Mouse (Mus musculus) ovary, postnatal 14 days (tissue): ENCODE measurements around the gene Fmo5.

Experiments used
- DNase-seq: peaks from one replicate; pipeline ENCODE4 v3.0.0; 2022; ENCODE audit warnings: low spot score

Gene Fmo5

GRCm38 (mm10) chr3:97631258-97631860, 2.8 kb downstream of the Fmo5 start:
- DNase-seq: no peak

GRCm38 (mm10) chr3:97633456-97633855, 4.9 kb downstream of the Fmo5 start:
- DNase-seq: no peak

DNA sequence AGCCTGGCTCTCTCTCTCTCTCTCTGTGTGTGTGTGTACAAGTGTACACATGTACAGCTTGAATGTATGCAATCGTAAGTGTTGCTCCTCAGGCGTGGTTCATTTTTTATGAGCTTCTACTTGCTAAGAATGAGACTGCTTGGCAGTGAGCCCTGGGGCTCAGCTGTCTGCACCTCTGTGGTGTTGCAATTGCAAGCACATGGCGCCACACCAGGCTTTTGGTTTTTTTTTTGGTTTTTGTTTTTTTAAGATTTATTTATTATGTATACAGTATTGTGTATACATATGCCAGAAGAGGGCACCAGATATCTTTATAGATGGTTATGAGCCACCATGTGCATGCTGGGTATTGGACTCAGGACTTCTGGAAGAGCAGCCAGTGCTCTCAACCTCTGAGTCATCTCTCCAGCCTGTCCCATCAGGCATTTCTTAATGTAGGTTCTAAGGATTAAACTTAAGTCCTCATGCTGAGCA, 5.7 kb downstream of the Fmo5 start:
- DNase-seq: no peak

- no peak for DNase-seq
Observed at GRCm38 (mm10) chr3:97641396-97641795, 12.8 kb downstream of the Fmo5 start.

GRCm38 (mm10) chr3:97642001-97642400, 13.4 kb downstream of the Fmo5 start:
- no peak for DNase-seq

- no peak for DNase-seq
Observed at GRCm38 (mm10) chr3:97648518-97648917, 19.9 kb downstream of the Fmo5 start.

DNA sequence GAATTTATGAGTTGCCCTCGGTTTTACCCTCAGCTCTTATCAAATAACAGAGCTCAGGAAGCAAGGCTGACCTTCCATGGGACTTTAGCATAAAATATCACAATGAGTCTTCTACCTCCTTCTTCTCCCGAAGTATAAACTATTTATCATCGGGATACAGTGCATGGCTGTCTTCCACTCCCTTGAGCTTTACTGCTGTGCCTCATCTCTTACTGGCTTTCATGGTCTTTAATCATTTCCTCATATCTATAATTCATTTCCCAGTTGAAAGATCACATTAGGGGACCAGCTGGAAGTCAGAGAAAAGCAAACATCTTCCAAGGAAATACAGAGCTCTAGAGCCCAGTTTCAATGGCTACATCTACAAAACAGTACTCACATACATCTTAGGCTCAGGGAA, 20.4 kb downstream of the Fmo5 start:
- no peak for DNase-seq

- no peak for DNase-seq
Observed at GRCm38 (mm10) chr3:97649469-97649868, 20.9 kb downstream of the Fmo5 start.

- no peak for DNase-seq
Observed at GRCm38 (mm10) chr3:97651604-97652003, 23.0 kb downstream of the Fmo5 start.

- DNase-seq: no peak
Observed at GRCm38 (mm10) chr3:97653781-97654180, 25.2 kb downstream of the Fmo5 start.

- no peak for DNase-seq
Observed at GRCm38 (mm10) chr3:97654901-97655300, 26.3 kb downstream of the Fmo5 start.

DNA sequence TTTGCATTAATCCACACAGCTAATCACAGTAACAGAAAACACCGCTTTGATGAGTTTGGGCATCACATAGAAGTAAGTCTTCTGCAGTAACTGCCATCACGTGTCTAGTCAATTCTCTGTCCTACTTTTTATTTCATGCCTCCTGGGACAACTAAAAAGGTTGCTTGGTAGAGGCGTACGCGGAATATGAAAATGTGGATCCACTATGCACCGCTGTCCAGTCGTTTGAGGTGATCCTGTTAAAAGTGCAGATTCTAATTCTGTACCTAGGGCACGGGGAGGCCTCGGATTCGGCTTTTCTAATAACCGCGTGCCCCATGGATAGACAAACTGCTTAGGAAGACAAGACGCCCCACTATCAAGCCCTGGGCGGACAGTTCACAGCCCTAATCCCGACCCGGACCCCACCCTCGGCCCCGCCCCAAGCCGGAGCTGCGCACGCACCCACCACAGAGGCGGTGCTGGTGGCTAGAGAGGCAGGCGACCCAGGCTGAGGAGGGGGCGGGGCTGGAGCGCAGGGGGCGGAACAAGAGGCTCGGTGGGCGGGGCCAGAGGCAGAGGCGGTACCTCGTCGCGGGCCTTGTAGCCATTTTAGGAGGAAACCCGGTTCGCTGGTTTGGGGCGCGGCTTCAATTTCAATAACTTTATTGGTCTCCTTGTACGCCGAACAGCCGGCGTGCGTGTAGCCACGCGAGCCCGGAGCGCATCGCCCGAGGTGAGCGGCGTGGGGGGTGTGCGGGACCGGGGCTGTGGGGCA, 29.2 kb downstream of the Fmo5 start, which contains the start of gene Prkab2:
Gene Prkab2 (plus strand): TSS at position 539 of the 757 bp plus-strand sequence.
- peak; percentile 98 for DNase-seq

DNA sequence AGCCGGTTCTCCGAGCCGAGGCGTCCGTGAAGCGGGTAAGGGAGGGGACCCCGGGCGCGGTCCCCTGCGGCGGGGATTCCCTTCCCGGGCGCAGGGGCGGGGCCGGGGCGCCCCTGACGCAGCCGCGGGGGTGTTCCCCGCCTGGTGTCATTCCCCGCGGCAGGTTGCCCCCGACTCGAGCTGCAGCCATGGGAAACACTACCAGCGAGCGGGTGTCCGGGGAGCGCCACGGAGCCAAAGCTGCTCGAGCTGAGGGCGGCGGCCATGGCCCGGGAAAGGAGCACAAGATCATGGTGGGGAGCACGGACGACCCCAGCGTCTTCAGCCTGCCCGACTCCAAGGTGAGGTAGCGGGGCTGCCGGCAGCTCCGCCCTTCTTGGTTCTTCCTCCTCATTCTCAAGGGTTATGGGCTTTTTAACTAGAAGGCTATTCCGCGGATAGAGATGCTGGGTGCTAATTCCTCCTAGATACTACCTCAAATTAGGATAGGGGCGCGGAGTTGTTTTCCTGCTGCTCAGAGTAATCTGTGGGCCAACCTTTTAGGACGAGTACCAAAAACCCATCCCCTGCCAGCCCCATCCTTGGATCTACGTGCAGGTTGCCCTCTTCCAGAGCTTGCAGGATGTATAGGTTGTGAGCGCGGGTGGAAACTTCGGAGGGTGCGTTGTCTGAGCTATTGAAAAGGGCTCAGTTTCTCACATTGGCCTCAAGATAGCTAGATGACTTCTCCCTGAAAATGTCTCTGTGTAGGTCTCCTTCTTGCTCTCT, 30.0 kb downstream of the Fmo5 start:
- no peak for DNase-seq

DNA sequence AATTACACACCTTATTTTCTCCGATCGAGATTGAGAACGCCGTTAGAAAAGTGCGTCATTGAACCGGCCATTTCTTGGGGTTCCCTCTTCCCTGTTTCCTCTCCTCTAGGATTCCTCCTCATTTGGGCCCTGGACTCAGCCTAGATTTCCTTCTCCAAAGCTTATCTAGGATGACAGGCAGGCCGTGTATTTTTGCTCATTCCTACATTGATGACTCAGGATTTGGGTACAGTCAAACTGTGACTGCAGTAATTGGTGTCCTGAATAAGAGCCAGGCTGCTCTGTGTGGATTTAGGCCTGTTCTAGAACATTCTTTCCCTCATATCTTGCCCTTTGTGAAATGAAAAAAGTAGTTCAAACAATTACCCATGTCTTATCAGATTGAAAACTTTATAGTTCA, 31.1 kb downstream of the Fmo5 start:
- DNase-seq: no peak

- DNase-seq: no peak
Observed at GRCm38 (mm10) chr3:97661206-97661605, 32.6 kb downstream of the Fmo5 start.

- no peak for DNase-seq
Observed at GRCm38 (mm10) chr3:97665525-97665924, 36.9 kb downstream of the Fmo5 start.

DNA sequence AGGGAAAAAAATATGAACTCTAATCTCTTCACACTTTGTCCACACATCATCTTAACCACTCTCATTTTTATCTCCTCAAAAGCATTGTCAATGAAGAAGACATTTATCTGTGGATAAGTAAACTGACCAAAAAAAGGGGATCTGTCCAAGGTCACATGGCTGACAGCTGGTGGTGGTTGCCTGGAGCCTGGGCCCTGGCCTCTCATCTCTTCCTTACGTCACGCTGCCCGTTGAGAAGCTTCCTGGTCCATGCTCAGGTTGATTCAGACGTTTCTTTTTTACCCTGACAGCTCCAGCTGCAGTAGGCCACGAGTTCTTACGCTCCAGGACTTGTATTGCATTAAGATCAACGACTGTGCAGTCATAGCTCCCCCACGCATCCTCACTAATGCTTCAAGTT, 37.5 kb downstream of the Fmo5 start:
- DNase-seq: no peak

DNA sequence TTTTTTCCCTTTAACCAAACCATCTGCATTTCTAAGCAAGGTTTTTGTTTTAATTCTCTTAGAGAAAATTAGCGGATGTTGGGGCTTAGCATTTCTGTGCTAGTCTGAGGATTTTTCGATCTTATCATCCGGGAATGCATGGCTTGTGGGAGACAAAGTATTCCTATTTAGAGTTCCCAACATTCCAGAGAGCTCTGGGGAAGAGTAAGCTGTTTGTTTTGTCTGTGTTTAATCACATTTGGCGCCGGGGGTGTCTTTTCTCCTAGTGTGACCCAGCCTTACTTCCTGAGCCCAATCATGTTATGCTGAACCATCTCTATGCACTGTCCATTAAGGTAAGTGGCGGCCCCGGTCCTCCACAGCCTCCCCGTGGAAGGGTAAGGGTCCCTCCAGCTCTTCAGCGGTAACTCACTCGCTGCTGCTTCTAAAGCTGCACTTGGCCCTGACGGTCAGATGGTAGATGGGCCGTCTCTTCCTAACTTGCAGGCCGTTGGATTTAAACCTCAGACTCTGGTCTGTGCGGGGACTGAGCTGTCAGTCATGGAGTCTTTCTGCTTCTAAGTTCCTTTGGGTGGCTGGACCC, 38.6 kb downstream of the Fmo5 start:
- DNase-seq: no peak

DNA sequence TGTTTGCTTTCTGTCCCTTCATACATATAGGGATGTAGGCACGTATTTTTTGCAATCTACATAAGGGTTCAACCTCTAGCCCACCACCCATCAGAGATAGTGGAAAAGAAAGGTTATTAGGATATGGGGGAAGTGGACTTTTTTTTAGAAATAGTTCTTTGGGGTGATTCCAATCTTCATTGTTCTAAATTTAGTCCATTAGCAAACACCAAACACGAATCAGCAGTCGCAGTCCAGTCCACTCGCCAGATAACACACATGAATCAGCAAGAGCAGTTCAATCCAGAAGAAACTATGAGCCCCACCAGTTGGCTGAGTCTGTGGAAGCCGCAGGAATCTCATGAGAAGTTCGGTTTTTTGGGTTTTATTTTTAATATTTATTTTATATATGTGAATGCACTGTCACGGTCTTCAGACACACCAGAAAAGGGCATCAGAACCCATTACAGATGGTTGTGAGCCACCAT, 46.1 kb downstream of the Fmo5 start, which contains the start of gene Gm17651:
Gene Gm17651 (minus strand): TSS at position 51 of the 467 bp plus-strand sequence.
- no peak for DNase-seq

DNA sequence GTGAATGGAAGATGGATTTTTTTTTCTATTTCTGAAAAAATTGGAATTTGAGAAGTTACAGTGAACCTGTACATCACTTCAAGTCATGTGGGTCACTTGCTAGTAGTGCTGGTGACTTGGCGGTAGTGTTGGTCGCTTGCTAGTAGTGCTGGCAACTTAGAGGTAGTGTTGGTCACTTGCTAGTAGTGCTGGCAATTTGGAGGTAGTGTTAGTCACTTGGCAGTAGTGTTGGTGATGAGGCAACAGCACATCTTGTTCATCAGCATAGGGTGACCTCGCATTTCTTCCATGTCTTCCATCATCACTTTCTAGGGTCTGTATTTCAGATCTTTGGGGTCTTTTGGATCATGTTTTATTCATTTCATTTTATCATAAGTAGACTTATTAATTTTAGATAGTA, 47.5 kb downstream of the Fmo5 start:
- DNase-seq: no peak

DNA sequence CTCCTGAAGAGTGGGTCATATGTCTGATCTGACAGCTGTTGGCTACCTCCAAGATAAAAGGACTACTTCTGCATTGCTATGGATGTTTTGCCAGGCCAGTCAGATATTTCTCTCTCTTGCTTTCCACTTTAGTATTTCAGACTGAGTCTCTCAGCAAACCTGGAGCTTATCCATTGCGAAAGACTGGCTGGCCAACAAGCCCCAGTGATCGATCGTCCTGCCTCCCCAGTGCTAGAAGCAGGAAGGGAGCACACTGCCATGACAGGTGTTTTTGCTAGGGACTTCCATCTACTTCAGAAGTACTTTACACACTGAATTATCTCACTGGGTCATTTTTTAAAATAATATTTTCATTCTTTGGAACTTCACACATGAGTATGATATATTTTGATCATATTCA, 49.8 kb downstream of the Fmo5 start:
- no peak for DNase-seq

DNA sequence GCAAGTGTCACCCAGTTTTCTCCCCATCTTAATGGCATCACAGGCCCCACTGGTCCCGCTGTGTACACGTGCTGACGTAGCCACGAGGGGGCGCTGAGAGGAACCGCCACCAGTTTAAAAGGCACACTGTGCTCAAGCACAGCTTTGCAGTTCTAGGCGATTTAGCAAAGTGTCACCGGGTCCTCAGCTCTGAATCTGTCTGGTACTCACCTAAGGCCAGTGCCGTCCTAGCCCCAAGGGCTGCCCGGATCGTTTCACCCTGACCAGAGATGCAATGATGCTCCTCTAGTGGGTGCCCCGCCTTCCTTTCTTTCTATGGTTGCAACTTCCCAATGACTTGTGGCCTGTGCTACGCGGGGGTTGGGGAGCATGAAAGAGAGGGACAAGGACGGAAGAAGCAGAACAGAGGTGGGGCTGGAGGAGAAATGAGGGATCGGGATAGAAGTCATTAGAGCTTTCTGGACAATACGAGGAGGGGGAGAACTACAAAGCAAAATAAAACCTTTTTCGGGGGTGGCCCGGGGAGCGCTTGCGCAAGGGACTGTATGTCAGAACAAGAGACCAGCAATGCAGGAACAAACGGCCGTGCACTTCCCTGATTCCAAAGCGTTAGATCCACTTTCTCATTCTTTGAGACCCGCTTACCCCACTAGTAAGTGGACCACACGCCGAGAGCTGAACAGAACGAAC, 52.2 kb downstream of the Fmo5 start:
- DNase-seq: peak; percentile 56
